Mouse (Mus musculus) intestine, embryonic 14.5 days (tissue): ENCODE measurements around the gene Milr1. TPM values are rescaled to one million over a fixed set of nuclear protein-coding genes. Genes with fewer than 3 reads are reported as not detected.

ENCODE experiments used
- ATAC-seq: fragments of 200-750 bp; cut with Nextera tagmentation; replicated peaks from 2 replicates; pipeline ENCODE4 v1.8.0; 2017; ENCODE audit warnings: low read depth, moderate number of reproducible peaks, moderate TSS enrichment, moderate library complexity; ENCODE audit not compliant: low FRiP score, low TSS enrichment
- DNase-seq: peaks from one replicate; pipeline ENCODE4 v3.0.0-alpha.2; 2018; ENCODE audit warnings: low spot score
- H3K27ac ChIP-seq: fragments of 300-500 bp; sonication (generic); 2 replicates; pipeline ENCODE4 v1.5.1; 2014; ENCODE audit warnings: low read depth, mild to moderate bottlenecking, control low read depth
- H3K27me3 ChIP-seq: fragments of 300-500 bp; sonication (generic); replicated peaks from 2 replicates; pipeline ENCODE4 v1.6.1; 2014; ENCODE audit warnings: low read length, control low read depth; ENCODE audit not compliant: control insufficient read depth, insufficient read depth
- H3K36me3 ChIP-seq: fragments of 300-500 bp; sonication (generic); 2 replicates; pipeline ENCODE4 v1.6.1; 2014; ENCODE audit warnings: low read length, control low read depth; ENCODE audit not compliant: control insufficient read depth, insufficient read depth
- H3K4me1 ChIP-seq: fragments of 300-500 bp; sonication (generic); replicated peaks from 2 replicates; pipeline ENCODE4 v1.6.1; 2014; ENCODE audit warnings: low read length, control low read depth, mixed read lengths; ENCODE audit not compliant: control insufficient read depth, insufficient read depth
- H3K4me2 ChIP-seq: fragments of 300-500 bp; sonication (generic); 2 replicates; pipeline ENCODE4 v1.6.1; 2014; ENCODE audit warnings: low read length
- H3K4me3 ChIP-seq: fragments of 300-500 bp; sonication (generic); 2 replicates; pipeline ENCODE4 v1.5.1; 2014; ENCODE audit warnings: low read depth, low read length, control low read depth, mixed read lengths
- H3K9ac ChIP-seq: fragments of 300-500 bp; sonication (generic); 2 replicates; pipeline ENCODE4 v1.6.1; 2014; ENCODE audit warnings: mild to moderate bottlenecking, low read length
- H3K9me3 ChIP-seq: fragments of 300-500 bp; sonication (generic); 2 replicates; pipeline ENCODE4 v1.6.1; 2016; ENCODE audit warnings: low read length, control low read depth; ENCODE audit not compliant: control insufficient read depth
- WGBS: fragments of 180-500 bp; shearing (Covaris S2); extraction: QIAGEN DNeasy Blood & Tissue Kit; methylation state at CpG from one replicate; pipeline ENCODE4 v1.1.7; 2014; 5-methylcytosine and 5-hydroxymethylcytosine counted together
- polyA plus RNA-seq: library from polyadenylated mRNA; unstranded; fragments of >200 nt; fragmentation: Nextera tagmentation; extraction: Ambion mirVana; gene quantifications from 2 replicates; pipeline ENCODE4 v1.2.1, GENCODE M21; 2014

Gene Milr1
- polyA plus RNA-seq, 1 experiment from 2014 or later = 1.6 TPM

DNA sequence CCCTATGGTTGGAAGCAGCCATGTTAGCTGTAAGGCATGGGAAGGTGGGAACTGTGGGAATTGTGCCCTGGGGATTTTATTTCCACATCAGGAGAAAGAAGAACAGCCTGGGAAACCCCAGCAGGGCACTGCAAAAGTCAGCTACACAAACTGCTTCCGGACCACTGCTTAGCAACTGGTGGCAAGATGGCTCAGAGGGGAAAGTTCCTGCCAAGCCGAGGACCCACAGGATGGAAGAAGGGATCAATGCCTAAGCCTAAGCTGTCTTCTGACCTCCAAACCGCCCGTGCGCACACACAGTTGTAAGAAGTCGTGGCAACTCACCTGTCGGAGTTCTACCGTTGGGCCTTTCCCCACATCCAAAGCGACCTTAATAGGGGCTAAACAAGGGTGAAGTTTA lies 22.0 kb downstream of the Milr1 start:
- Histone ChIP-seq H3K4me1 (peaks cover 8% of the 10 kb centered on the region), H3K4me2 (no peak overlapping the region), H3K4me3 (no peak overlapping the region), H3K36me3 (peaks cover 80% of the 10 kb centered on the region), H3K27ac (no peak overlapping the region), H3K9me3 (no peaks in the 10 kb centered on the region), H3K9ac (no peak overlapping the region), H3K27me3 (no peaks in the 10 kb centered on the region)
- DNase-seq (no peak), ATAC-seq (no peak)
- 92% methylated on average over 9 of the region's 9 CpGs for WGBS

DNA sequence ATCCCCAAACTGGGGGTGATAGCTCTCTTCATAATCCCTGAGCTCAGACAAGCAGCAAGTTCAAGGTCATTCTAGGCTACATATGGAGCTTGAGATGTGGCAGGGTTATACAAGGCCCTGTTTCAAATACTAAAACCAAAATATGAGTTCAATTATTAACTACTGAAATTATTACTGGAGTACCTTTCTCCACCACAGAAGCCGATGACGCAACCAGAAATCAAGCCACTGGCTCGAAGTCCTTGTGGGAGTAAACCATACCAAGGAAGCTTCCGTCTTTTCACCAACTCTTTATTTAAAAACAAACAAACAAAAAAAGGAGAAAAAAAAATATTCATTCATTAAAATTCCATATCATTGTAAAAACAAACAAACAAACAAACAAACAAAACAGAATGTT lies 25.9 kb downstream of the Milr1 start:
- DNase-seq (no peak), ATAC-seq (no peak)
- no peak overlapping the region for H3K27ac ChIP-seq
- H3K9ac ChIP-seq = no peak overlapping the region
- WGBS = 93% methylated on average over 4 of the region's 4 CpGs
- H3K36me3 ChIP-seq = peaks cover 66% of the 10 kb centered on the region
- no peaks in the 10 kb centered on the region for H3K9me3 ChIP-seq
- H3K4me2 ChIP-seq = no peak overlapping the region
- no peaks in the 10 kb centered on the region for H3K27me3 ChIP-seq
- H3K4me1 ChIP-seq = peaks cover 10% of the 10 kb centered on the region
- H3K4me3 ChIP-seq = no peak overlapping the region

DNA sequence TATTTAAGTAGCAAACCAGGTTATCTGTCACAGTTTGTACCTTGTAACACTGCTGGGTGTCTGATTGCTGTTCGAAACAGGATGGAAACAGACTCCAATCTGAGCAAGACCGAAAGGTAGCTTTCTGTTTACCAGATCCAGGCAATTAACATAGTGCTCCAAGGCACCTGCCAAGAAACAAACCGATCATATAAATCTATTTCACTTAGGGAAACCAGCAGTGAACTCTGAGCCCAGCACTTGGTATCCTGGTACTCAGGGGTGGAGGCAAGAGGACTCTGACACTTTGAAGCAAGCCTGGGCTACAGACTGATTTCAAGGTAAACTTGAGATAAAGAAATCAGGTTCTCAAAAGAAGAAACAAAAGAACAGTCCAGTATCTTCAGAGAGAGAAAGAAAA lies 26.4 kb downstream of the Milr1 start:
- no peak overlapping the region for H3K9ac ChIP-seq
- H3K9me3 ChIP-seq = no peaks in the 10 kb centered on the region
- no peaks in the 10 kb centered on the region for H3K27me3 ChIP-seq
- no peak for ATAC-seq
- no peak for DNase-seq
- peaks cover 66% of the 10 kb centered on the region for H3K36me3 ChIP-seq
- no peak overlapping the region for H3K4me2 ChIP-seq
- H3K4me1 ChIP-seq = peaks cover 10% of the 10 kb centered on the region
- no peak overlapping the region for H3K4me3 ChIP-seq
- 84% methylated on average over 3 of the region's 3 CpGs for WGBS
- no peak overlapping the region for H3K27ac ChIP-seq

DNA sequence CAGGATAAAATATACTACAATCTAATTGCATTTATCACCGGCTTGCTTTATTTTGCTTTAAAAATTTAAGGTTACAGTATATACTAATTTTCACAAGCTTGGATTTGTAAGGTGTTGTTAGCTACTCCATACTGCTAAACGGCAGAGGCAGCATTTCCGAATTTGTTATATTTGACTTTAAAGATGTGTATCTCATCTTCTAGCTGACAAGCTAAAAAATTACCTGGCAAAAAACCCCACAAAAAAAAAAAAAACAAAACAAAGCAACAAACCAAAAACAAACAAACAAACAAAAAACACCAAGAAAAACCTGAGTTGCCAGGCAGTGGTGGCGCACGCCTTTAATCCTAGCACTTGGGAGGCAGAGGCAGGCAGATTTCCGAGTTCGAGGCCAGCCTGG lies 27.1 kb downstream of the Milr1 start:
- 92% methylated on average over 7 of the region's 7 CpGs for WGBS
- DNase-seq (no peak), ATAC-seq (no peak)
- H3K27ac ChIP-seq = no peak overlapping the region
- peaks cover 10% of the 10 kb centered on the region for H3K4me1 ChIP-seq
- peak overlapping the region; percentile 68 for H3K4me2 ChIP-seq
- peaks cover 66% of the 10 kb centered on the region for H3K36me3 ChIP-seq
- H3K9ac ChIP-seq = no peak overlapping the region; the same call in 1 of the 2 replicates
- peak overlapping the region; percentile 74; the same call in 1 of the 2 replicates for H3K4me3 ChIP-seq
- no peaks in the 10 kb centered on the region for H3K9me3 ChIP-seq
- H3K27me3 ChIP-seq = no peaks in the 10 kb centered on the region

DNA sequence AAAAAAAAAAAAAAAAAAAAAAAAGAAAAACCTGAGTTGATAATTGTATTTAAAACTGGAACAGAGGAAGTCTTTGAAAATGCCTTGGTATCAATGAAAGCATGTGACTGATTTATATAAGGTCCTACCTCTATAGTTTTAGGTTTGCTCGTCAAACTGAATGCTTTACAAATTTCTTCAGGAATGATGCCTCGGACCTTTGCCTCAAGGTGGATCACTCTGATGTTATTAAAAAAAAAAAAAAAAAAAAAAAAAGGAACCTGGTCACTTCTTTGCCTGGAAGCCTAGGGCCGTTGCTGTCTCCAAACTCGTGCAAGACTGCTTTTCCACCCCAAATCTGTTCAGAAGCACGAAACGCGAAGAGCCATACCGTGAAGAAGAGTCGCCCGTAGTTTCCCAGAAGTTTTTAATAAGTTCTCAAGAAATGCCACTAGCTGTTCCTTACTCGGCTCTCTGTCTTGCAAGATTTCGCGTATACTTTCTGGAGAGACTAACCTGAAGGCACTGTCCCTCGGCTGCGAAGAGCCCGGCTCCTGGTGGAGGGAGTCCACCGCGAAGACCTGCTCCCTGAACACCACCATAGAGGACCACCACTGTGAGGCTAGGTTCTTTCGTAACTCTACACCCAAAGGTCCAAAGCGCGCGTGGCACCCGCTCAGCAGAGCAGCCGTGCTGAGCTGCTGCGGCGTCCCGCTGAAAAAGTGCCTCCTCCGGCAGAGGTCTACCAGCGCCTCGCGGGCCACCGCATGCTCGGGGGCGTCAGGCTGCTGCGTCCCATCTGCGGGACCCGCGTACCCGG lies 27.8 kb downstream of the Milr1 start:
- Histone ChIP-seq H3K27me3 (no peaks in the 10 kb centered on the region), H3K4me1 (peaks cover 10% of the 10 kb centered on the region), H3K9me3 (no peaks in the 10 kb centered on the region), H3K36me3 (peaks cover 66% of the 10 kb centered on the region), H3K4me3 (peak overlapping the region; percentile 74), H3K9ac (peak overlapping the region; percentile 89), H3K27ac (peak overlapping the region; percentile 95), H3K4me2 (peak overlapping the region; percentile 68)
- DNase-seq (no peak), ATAC-seq (peak; percentile 70)
- 2% methylated on average over 39 of the region's 39 CpGs for WGBS

DNA sequence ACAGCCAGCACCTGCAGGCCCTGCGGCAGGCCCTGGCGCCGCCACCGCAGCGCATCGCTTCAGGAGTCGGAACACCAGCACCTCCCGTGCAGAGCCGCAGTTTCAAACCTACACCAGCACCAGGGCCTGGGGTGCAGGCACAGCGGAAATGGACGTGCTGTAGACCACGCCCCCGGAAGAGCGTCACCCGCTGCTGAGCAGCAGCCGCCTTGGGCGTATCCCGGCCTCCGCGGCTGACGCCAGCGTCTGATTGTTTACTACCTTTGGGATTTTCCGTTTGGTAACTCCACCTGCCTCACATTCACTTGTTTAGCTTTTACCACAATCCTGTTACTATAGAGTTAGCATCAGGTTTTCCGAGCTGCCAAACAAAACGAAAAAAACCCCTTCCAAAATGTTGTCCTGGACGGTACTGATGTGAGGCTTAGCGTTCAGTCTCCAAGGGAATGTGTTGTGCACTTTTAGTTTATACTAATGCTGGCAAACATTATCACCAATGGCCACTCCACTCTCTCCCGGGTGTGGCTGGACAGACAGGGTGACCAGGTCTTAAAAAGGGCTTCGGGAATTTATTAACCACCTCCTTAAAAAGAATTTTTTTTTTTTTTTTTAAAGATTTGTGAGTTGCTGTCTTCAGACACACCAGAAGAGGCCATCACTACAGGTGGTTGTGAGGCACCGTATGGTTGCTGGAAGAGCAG lies 28.5 kb downstream of the Milr1 start, which contains the start of gene Polg2:
Polg2 (minus strand) TSS at position 150 of the 701 bp plus-strand sequence.
- Histone ChIP-seq H3K9me3 (no peaks in the 10 kb centered on the region), H3K27ac (peak within 1 kb of the TSS; percentile 95), H3K27me3 (no peaks in the 10 kb centered on the region), H3K4me2 (peak within 1 kb of the TSS; percentile 68), H3K4me1 (peaks cover 10% of the 10 kb centered on the region), H3K4me3 (peak within 1 kb of the TSS; percentile 74), H3K36me3 (peaks cover 66% of the 10 kb centered on the region), H3K9ac (peak within 1 kb of the TSS; percentile 89)
- WGBS = 2% methylated on average over 30 of the region's 30 CpGs
- peak; percentile 94 for DNase-seq
- peak; percentile 97 for ATAC-seq

DNA sequence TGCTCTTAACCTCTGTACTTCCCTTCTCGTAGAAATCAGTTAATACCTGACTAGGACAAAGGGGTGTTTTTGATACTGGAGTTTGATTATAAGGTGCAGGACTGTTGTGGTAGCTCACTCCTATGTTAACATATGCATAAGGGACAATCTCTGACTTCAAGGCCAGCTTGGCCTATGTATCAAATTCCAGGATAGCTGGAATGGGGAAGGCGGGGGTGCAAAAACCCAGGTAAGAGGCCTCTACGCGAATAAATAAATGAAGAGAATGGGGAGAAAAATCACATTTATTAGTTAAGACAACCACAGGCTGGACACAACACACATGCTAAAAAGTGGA lies 29.0 kb downstream of the Milr1 start:
- DNase-seq = peak; percentile 57
- Histone ChIP-seq H3K9ac (no peak overlapping the region), H3K27me3 (no peaks in the 10 kb centered on the region), H3K4me1 (peaks cover 10% of the 10 kb centered on the region), H3K27ac (peak overlapping the region; percentile 95; the same call in 1 of the 2 replicates), H3K4me2 (no peak overlapping the region), H3K9me3 (no peaks in the 10 kb centered on the region), H3K4me3 (no peak overlapping the region), H3K36me3 (peaks cover 66% of the 10 kb centered on the region)
- no peak for ATAC-seq
- WGBS = 69% methylated on average over 4 of the region's 4 CpGs

DNA sequence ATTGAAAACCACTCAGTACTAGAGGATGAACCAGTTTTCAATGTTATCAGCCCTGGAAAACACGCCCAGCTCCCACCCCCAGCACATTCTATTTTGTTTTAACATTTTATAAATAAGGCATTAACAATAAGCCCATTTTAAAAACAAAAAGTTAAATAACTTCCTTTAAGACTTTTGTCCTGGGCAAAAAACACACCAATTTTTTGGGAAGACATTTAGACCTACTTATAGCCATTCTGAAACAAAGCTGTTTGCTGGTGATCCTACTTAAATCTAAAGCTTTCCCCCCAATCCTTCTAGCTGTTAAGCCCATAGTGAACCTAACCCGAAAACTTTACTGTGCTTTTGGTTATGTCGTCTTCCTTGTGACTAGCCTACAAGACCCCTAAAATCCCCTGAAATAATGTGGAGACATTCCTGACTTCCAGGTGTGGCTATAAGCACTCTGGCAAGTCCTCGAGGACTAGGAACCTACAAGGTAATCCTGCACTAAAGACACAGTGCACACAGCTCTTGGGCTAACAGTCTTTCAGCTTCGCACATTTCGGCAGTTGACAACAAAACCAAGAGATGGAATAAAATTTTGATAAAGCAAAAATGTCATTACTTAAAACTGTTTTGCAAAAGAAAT lies 29.7 kb downstream of the Milr1 start:
- Histone ChIP-seq H3K4me2 (no peak overlapping the region), H3K27ac (no peak overlapping the region), H3K9ac (no peak overlapping the region), H3K9me3 (no peaks in the 10 kb centered on the region), H3K4me1 (peaks cover 14% of the 10 kb centered on the region), H3K36me3 (peaks cover 66% of the 10 kb centered on the region), H3K4me3 (no peak overlapping the region), H3K27me3 (no peaks in the 10 kb centered on the region)
- DNase-seq = no peak
- 78% methylated on average over 6 of the region's 6 CpGs for WGBS
- ATAC-seq = no peak
